ENCODE assay signal across 27 mouse cellular contexts in genomic region chr8:91924152-91924551, GRCm38 (mm10).
"Had no signal": no experiment of that assay in that cellular context is flagged by ENCODE, and none has a peak within 500 bp of the region (broad histone marks: within the 10 kb centered on the region; RNA-seq: fewer than 3 reads in every experiment).

No protein-coding gene starts in this region.

- ATAC-seq: forebrain, embryonic 13.5 days; forebrain, embryonic 14.5 days; forebrain, embryonic 15.5 days; forebrain, embryonic 16.5 days; forebrain, postnatal 0 days had no signal

- H3K4me1 ChIP-seq: forebrain, embryonic 12.5 days; forebrain, embryonic 13.5 days; forebrain, embryonic 15.5 days had no signal

- DNase-seq: cerebellum, adult 2 months; cerebellum, adult 8-10 months; cerebellum, adult 9-10 months; cerebellum, adult 9-11 months; cerebellum, postnatal 10 days; cerebellum, postnatal 14 days; cerebellum, postnatal 25 days; cerebellum, postnatal 36 days; embryo, embryonic 11 days; forebrain, postnatal 0 days; gastrocnemius, adult 2 months; gastrocnemius, postnatal 10 days; gastrocnemius, postnatal 14 days; gastrocnemius, postnatal 25 days; gastrocnemius, postnatal 36 days; heart, adult 2 months had no signal

- H3K36me3 ChIP-seq: embryonic facial prominence, embryonic 10.5 days; embryonic facial prominence, embryonic 12.5 days; embryonic facial prominence, embryonic 13.5 days; embryonic facial prominence, embryonic 15.5 days; forebrain, embryonic 10.5 days; forebrain, embryonic 12.5 days; forebrain, embryonic 15.5 days had no signal

- H3K4me2 ChIP-seq: embryonic facial prominence, embryonic 12.5 days; embryonic facial prominence, embryonic 13.5 days; embryonic facial prominence, embryonic 15.5 days; forebrain, embryonic 12.5 days; forebrain, embryonic 13.5 days; forebrain, embryonic 15.5 days had no signal

- H3K9me3 ChIP-seq: embryonic facial prominence, embryonic 10.5 days; embryonic facial prominence, embryonic 15.5 days; forebrain, embryonic 10.5 days; forebrain, embryonic 12.5 days; forebrain, embryonic 15.5 days had no signal

- H3K27ac ChIP-seq: embryonic facial prominence, embryonic 10.5 days; embryonic facial prominence, embryonic 12.5 days; embryonic facial prominence, embryonic 13.5 days; embryonic facial prominence, embryonic 15.5 days; forebrain, embryonic 10.5 days; forebrain, embryonic 12.5 days; forebrain, embryonic 13.5 days; forebrain, embryonic 15.5 days; gastrocnemius, adult 2 months; heart, adult 2 months had no signal

- H3K4me3 ChIP-seq: embryonic facial prominence, embryonic 10.5 days; embryonic facial prominence, embryonic 12.5 days; embryonic facial prominence, embryonic 13.5 days; embryonic facial prominence, embryonic 15.5 days; erythroblast, embryonic 14.5 days; forebrain, embryonic 10.5 days; forebrain, embryonic 12.5 days; forebrain, embryonic 13.5 days; forebrain, embryonic 15.5 days; gastrocnemius, adult 2 months; heart, adult 2 months had no signal

- H3K9ac ChIP-seq: embryonic facial prominence, embryonic 12.5 days; embryonic facial prominence, embryonic 13.5 days; embryonic facial prominence, embryonic 15.5 days; forebrain, embryonic 12.5 days; forebrain, embryonic 13.5 days; forebrain, embryonic 15.5 days; forebrain, postnatal 0 days had no signal

- H3K27me3 ChIP-seq: forebrain, embryonic 15.5 days had no signal
